Mouse (Mus musculus) testis, adult 2 months (tissue): ENCODE results near the gene Lmtk2. TPM values are rescaled to one million over a fixed set of nuclear protein-coding genes. Genes with fewer than 3 reads are reported as not detected.

Source experiments
- H3K27ac ChIP-seq: fragments of 200-500 bp; 2 replicates; pipeline ENCODE4 v1.5.1; 2012; ENCODE audit warnings: low read depth, low read length; ENCODE audit not compliant: control insufficient read depth, insufficient read depth
- H3K27me3 ChIP-seq: fragments of 200-500 bp; 2 replicates; pipeline ENCODE4 v1.6.1; 2012; ENCODE audit warnings: mild to moderate bottlenecking, low read length, moderate library complexity; ENCODE audit not compliant: control insufficient read depth, insufficient read depth
- H3K36me3 ChIP-seq: fragments of 200-500 bp; 2 replicates; pipeline ENCODE4 v1.6.1; 2012; ENCODE audit warnings: mild to moderate bottlenecking, low read length; ENCODE audit not compliant: control insufficient read depth, insufficient read depth
- H3K4me1 ChIP-seq: fragments of 200-500 bp; 2 replicates; pipeline ENCODE4 v1.6.1; 2012; ENCODE audit warnings: low read length; ENCODE audit not compliant: control insufficient read depth, insufficient read depth
- H3K4me3 ChIP-seq: fragments of 200-500 bp; 2 replicates; pipeline ENCODE4 v1.5.1; 2012; ENCODE audit warnings: low read depth, mild to moderate bottlenecking, low read length, moderate library complexity, mixed read lengths; ENCODE audit not compliant: control insufficient read depth
- CTCF ChIP-seq: fragments of 200-500 bp; IDR thresholded peaks from 2 replicates; pipeline ENCODE4 v1.5.1; 2012; ENCODE audit warnings: low read depth, mild to moderate bottlenecking, inconsistent platforms, low read length, moderate library complexity; ENCODE audit not compliant: control insufficient read depth, insufficient read depth, insufficient replicate concordance
- POLR2A ChIP-seq: fragments of 200-500 bp; IDR thresholded peaks from 2 replicates; pipeline ENCODE4 v1.6.1; 2012; ENCODE audit warnings: low read depth, mild to moderate bottlenecking, inconsistent platforms, low read length, moderate library complexity; ENCODE audit not compliant: control insufficient read depth
- polyA plus RNA-seq: library from polyadenylated mRNA; depleted of rRNA; stranded (reverse); fragments of >200 nt; gene quantifications from 2 replicates; pipeline ENCODE4 v1.2.3, GENCODE M21; 2012

Gene Lmtk2
- polyA plus RNA-seq, 1 experiment: 11.3 TPM

GRCm38 (mm10) chr5:144178216-144178615 is 78.0 kb downstream of the Lmtk2 start:
- Histone ChIP-seq H3K27ac (no peak overlapping the region), H3K36me3 (peaks cover 4% of the 10 kb centered on the region; the same call in 1 of the 2 replicates), H3K27me3 (no peaks in the 10 kb centered on the region), H3K4me3 (no peak overlapping the region), H3K4me1 (no peaks in the 10 kb centered on the region)
- no peak for TF ChIP-seq CTCF
- no peak for TF ChIP-seq POLR2A

DNA sequence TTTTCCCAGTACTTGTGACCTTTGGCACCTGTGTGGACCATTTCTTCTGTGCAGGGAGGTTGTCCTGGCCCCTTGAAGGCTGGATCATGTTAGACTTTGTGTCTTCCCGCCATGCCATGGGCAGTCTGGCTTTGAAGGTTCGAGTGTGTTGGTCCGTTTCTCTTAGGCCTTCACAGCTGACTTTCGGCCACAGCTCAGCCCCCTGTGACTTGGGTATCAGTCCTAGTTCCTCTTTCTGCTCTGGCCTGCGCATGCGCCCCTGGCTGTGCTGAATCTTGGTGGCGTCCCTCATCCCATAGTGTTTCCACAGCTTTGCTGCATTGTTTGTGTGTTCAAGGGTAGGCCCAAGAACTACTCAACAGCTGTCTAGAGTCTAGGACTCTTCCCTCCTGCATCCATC is 81.0 kb downstream of the Lmtk2 start:
- TF ChIP-seq POLR2A (no peak), CTCF (no peak)
- no peaks in the 10 kb centered on the region for H3K27me3 ChIP-seq
- H3K36me3 ChIP-seq: peaks cover 2% of the 10 kb centered on the region
- no peak overlapping the region for H3K27ac ChIP-seq
- no peaks in the 10 kb centered on the region for H3K4me1 ChIP-seq
- no peak overlapping the region for H3K4me3 ChIP-seq

DNA sequence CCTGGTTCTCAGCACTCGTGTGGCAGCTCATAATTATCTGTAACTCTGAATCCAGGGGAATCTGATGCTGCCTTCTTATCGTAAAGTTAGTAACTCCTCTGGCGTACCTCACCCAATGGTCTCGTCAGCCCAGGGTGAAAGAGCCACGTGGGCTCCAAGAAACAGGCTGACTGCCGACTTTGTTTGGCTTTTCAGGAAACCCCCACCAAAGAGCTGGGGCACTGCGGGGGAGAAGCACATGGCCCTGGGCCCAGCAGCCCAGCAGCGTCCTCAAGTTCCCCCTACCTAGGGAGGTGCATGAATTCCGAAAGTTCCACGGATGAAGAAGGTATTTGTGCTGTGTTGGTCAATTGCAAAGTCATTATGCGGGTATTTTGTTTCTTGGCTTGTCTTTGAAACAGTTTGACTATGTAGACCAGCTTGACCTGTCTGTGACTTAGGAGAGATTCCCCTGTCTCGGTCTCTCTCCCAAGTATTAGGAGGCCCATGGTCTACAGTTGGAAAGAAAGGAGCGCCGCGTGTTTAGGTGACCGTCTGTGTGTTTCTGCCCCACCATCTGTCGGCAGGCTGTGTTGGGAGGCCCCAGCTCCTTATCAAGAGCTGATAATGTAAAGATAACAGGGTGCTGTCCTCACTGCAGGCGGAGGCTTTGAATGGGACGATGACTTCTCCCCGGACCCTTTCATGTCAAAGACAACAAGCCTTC is 82.5 kb downstream of the Lmtk2 start:
- TF ChIP-seq POLR2A (no peak), CTCF (no peak)
- H3K4me1 ChIP-seq: no peaks in the 10 kb centered on the region
- H3K27ac ChIP-seq: no peak overlapping the region
- peaks cover 2% of the 10 kb centered on the region for H3K36me3 ChIP-seq
- H3K27me3 ChIP-seq: no peaks in the 10 kb centered on the region
- no peak overlapping the region for H3K4me3 ChIP-seq

DNA sequence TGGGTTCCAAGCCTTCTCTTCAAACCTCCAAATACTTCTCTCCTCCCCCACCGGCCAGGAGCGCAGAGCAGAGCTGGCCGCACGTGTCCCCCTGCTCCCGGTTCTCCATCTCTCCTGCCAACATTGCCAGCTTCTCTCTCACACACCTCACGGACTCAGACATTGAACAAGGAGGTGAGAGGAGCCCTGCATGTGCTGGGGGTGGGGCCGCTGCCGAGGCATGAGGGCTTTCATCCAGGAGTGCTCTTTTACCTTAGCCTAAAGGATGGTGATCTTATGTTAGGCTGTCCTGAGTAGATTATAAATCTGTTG is 83.0 kb downstream of the Lmtk2 start:
- no peak for TF ChIP-seq POLR2A
- TF ChIP-seq CTCF: no peak
- no peak overlapping the region for H3K4me3 ChIP-seq

DNA sequence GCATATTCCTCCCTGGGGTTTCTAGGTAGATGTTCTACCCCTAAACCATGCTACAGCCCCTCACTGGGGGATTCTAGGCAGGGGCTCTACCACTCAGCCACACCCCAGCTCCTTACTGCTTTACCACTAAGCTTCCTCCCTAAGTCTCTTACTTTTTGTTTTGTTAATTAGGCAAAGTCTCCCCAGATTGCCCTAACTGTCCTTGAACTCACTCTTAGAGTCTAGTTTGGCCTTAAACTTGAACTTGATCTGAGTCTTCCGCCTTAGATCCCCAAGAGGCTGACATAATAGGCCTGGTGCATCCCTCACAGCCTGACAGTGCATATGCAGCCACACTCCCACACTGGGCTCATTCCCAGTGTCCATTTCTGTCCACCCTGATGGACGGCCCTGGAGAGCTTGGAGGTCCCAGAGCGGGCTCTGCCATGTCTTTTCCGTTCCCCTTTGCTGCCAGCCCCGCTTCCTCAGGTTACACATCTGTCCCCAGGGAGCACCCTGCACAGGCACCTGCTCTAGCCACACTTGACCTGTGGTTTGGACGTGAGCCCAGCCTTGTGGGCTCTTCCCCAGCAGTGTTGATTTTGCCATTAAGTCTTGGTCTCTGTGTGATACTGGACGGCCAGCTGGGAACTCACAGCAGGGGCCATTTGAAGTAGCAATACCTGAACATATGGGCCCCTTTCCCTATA is 83.6 kb downstream of the Lmtk2 start:
- no peaks in the 10 kb centered on the region for H3K27me3 ChIP-seq
- H3K27ac ChIP-seq: no peak overlapping the region
- H3K4me1 ChIP-seq: no peaks in the 10 kb centered on the region; the same call in 1 of the 2 replicates
- peaks cover 2% of the 10 kb centered on the region for H3K36me3 ChIP-seq
- H3K4me3 ChIP-seq: no peak overlapping the region
- TF ChIP-seq CTCF: no peak
- no peak for TF ChIP-seq POLR2A

More for the DNA sequence above, 83.0 kb downstream of the Lmtk2 start:
- H3K27ac ChIP-seq: no peak overlapping the region
- no peaks in the 10 kb centered on the region for H3K4me1 ChIP-seq
- peaks cover 2% of the 10 kb centered on the region for H3K36me3 ChIP-seq
- H3K27me3 ChIP-seq: no peaks in the 10 kb centered on the region

GRCm38 (mm10) chr5:144184350-144185045 is 84.3 kb downstream of the Lmtk2 start:
- no peak overlapping the region for H3K27ac ChIP-seq
- peaks cover 2% of the 10 kb centered on the region for H3K4me1 ChIP-seq
- H3K27me3 ChIP-seq: no peaks in the 10 kb centered on the region
- TF ChIP-seq CTCF (no peak), POLR2A (no peak)
- peaks cover 2% of the 10 kb centered on the region for H3K36me3 ChIP-seq
- no peak overlapping the region for H3K4me3 ChIP-seq

DNA sequence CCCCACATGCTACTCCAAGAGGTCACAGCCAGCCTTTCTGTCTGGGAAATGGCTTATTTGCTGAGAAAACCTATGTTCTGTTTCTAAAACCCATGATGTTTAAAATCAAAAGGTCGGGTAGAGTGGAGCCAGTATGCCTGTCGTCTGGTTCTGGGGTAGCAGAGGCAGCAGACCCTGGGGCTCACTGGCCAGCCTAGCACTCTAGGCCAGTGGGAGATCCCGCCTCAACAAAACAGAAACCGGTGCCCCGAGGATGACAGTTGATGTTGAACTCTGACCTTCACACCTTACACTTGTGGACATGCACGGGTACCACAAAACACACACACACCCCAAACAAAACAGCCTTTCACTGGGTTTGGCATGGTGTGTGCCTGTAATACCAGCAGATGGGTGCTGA is 88.2 kb downstream of the Lmtk2 start:
- Histone ChIP-seq H3K4me3 (no peak overlapping the region), H3K36me3 (peaks cover 2% of the 10 kb centered on the region; the same call in 1 of the 2 replicates), H3K4me1 (peaks cover 13% of the 10 kb centered on the region), H3K27me3 (no peaks in the 10 kb centered on the region), H3K27ac (no peak overlapping the region)
- TF ChIP-seq CTCF: no peak
- no peak for TF ChIP-seq POLR2A
